Mouse (Mus musculus): Measurements from ENCODE around the gene St3gal2.

- TF ChIP-seq CTCF (IDR thresholded peaks at IDR 0.05; ENCODE audit: control insufficient read depth, insufficient read depth, insufficient replicate concordance, low read depth, low read length) (no peak), POLR2A (IDR thresholded peaks at IDR 0.05; ENCODE audit: control insufficient read depth, low read depth, low read length) (no peak)
Measured at GRCm38 (mm10) chr8:110931176-110931939, 11.6 kb downstream of the St3gal2 start.
